Mouse (Mus musculus): ENCODE results near the gene Tmem151b.

- no peak for TF ChIP-seq ZNF384 (IDR thresholded peaks at IDR 0.05; ENCODE audit: low read depth, low read length)
- TF ChIP-seq MAFK (IDR thresholded peaks at IDR 0.05; ENCODE audit: insufficient read depth, low read depth, low read length): no peak
- no peak for TF ChIP-seq CHD2 (IDR thresholded peaks at IDR 0.05; ENCODE audit: low read depth, low read length)
- no peak for TF ChIP-seq HCFC1 (IDR thresholded peaks at IDR 0.05; ENCODE audit: borderline replicate concordance, insufficient read depth, low read length)
- TF ChIP-seq ZC3H11A (IDR thresholded peaks at IDR 0.05; ENCODE audit: borderline replicate concordance, low read depth, low read length): no peak
Observed at GRCm38 (mm10) chr17:45589844-45590243, 40.4 kb upstream of the Tmem151b start.

All from ES-E14 (cell line).